Mouse (Mus musculus) spleen, adult 2 months (tissue): ENCODE data around the gene Stx8. TPM values are rescaled to one million over a fixed set of nuclear protein-coding genes. Genes with fewer than 3 reads are reported as not detected.

ENCODE experiments used
- DNase-seq, 2 experiments: peaks; one replicate each; pipeline versions ENCODE4 v3.0.0 to v3.0.0-alpha.2; 2012 to 2021; ENCODE audit warnings: low spot score in 2 of 2, low read depth in 1 of 2
- H3K27ac ChIP-seq: fragments of 200-500 bp; 2 replicates; pipeline ENCODE4 v1.5.1; 2012; ENCODE audit warnings: low read length, inconsistent platforms; ENCODE audit not compliant: insufficient read depth
- H3K27me3 ChIP-seq: fragments of 200-500 bp; 2 replicates; pipeline ENCODE4 v1.6.1; 2012; ENCODE audit warnings: mild to moderate bottlenecking, moderate library complexity, low read length, inconsistent platforms; ENCODE audit not compliant: control insufficient read depth, insufficient read depth
- H3K36me3 ChIP-seq: fragments of 200-500 bp; 2 replicates; pipeline ENCODE4 v1.6.1; 2012; ENCODE audit warnings: mild to moderate bottlenecking, low read length, inconsistent platforms; ENCODE audit not compliant: control insufficient read depth, insufficient read depth
- H3K4me1 ChIP-seq: fragments of 200-500 bp; 2 replicates; pipeline ENCODE4 v1.6.1; 2011; ENCODE audit warnings: inconsistent platforms; ENCODE audit not compliant: control insufficient read depth, insufficient read depth, insufficient read length
- H3K4me3 ChIP-seq: fragments of 200-500 bp; 2 replicates; pipeline ENCODE4 v1.5.1; 2011; ENCODE audit warnings: mild to moderate bottlenecking, inconsistent platforms; ENCODE audit not compliant: insufficient read depth, insufficient read length; ENCODE audit errors: extremely low read depth
- CTCF ChIP-seq: fragments of 200-500 bp; IDR thresholded peaks from 2 replicates; pipeline ENCODE4 v1.5.1; 2011; ENCODE audit warnings: mild to moderate bottlenecking, inconsistent platforms; ENCODE audit not compliant: insufficient read depth, insufficient read length, insufficient replicate concordance; ENCODE audit errors: extremely low read depth
- POLR2A ChIP-seq: fragments of 200-500 bp; IDR thresholded peaks from 2 replicates; pipeline ENCODE4 v1.6.1; 2011; ENCODE audit warnings: low read depth, low read length, inconsistent platforms
- WGBS: fragments of 180-500 bp; shearing (Covaris S2); methylation state at CpG from one replicate; pipeline ENCODE4 v1.1.7; 2018; 5-methylcytosine and 5-hydroxymethylcytosine counted together
- polyA plus RNA-seq: library from polyadenylated mRNA; depleted of rRNA; stranded (reverse); fragments of >200 nt; gene quantifications from 2 replicates; pipeline ENCODE4 v1.2.3, GENCODE M21; 2012

Stx8 gene
- polyA plus RNA-seq, 1 experiment, result 3.2 TPM

DNA sequence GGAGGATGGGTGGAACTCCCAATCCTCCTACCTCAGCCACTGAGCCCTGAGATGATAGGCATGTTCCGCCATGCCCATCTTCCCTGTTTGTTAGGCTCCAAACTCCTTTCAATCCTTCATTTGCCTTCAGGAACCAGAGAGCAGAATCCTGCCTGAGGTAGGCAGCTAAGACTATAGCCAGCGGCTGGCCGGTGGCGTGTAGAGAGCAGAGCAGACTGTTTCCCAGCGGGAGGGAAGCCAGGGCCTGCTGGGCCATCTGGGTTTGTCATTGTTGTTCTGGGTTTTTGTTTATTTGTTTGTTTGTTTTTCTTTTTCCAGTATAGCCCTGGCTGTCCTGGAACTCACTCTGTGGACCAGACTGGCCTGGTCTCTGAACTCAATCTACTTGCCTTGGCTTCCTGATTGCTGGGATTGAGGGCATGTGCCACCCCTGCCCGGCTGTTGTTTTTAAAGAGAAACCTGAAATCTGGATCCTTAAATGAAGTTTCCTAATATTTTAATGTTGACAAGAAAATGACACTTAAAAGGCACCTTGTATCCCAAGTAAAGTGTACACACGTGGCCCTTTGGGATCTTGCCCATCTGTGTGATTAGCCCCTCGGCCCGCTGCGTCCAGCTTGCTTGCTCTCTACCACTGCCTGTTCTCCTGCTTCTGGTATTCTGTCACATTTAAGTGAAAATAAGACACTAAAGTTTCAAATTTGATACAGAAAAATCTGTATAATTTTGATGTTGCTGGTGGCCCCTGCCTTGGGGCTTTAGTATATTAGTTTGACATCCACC is 152.1 kb downstream of the Stx8 start:
- Histone ChIP-seq H3K4me3 (no peak overlapping the region), H3K27me3 (no peaks in the 10 kb centered on the region), H3K36me3 (no peaks in the 10 kb centered on the region), H3K4me1 (no peaks in the 10 kb centered on the region), H3K27ac (no peak overlapping the region)
- WGBS, result 98% methylated on average over 10 of the region's 10 CpGs
- no peak for DNase-seq
- no peak for TF ChIP-seq POLR2A
- no peak for TF ChIP-seq CTCF

GRCm38 (mm10) chr11:68118679-68119078 is 152.7 kb downstream of the Stx8 start:
- 87% methylated on average over 4 of the region's 4 CpGs for WGBS
- DNase-seq, result no peak
- Histone ChIP-seq H3K27ac (no peak overlapping the region), H3K27me3 (no peaks in the 10 kb centered on the region), H3K36me3 (no peaks in the 10 kb centered on the region), H3K4me1 (no peaks in the 10 kb centered on the region), H3K4me3 (no peak overlapping the region)
- no peak for TF ChIP-seq POLR2A
- no peak for TF ChIP-seq CTCF

DNA sequence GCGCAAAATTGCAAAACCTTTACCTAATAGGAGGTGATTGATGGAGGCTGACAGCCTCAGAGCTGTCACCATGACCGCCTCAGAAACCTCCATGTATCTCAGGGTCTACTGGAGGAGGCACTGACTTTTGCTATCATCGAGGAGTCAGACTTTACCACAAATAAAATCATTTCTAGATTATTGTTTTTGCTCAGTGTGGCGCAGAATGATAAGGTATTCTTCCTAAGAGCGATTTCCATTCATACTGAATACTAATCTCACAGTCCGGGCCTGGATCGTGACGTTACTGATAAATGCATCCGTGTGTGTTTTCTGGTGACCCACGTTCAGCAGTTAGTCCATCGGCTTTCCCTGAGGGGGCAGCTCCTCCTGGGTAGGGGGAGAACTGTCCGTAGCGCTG is 153.1 kb downstream of the Stx8 start:
- no peaks in the 10 kb centered on the region for H3K4me1 ChIP-seq
- TF ChIP-seq POLR2A, result no peak
- no peak for TF ChIP-seq CTCF
- no peak overlapping the region for H3K4me3 ChIP-seq
- 83% methylated on average over 13 of the region's 13 CpGs for WGBS
- no peaks in the 10 kb centered on the region for H3K27me3 ChIP-seq
- no peaks in the 10 kb centered on the region for H3K36me3 ChIP-seq
- DNase-seq, result no peak
- H3K27ac ChIP-seq, result no peak overlapping the region

DNA sequence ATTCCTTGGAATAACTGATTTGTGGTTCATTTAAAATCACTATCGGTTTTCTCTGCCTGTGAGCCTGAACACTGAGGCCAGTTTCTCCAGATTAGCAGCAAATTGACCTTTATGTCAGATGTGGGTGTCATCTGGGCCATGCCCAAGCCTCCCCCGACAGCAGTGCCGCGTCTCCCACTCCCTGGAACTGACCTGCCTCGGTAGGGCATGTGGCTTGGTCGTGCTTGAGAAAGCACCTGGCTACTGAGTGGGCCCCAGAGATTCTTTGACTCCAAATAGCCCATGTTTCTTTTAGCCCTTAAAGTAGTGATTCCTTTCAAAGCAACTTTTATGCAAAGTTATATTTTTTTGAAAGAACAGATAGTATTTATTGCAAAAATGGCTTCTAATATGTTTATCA is 155.3 kb downstream of the Stx8 start:
- no peak for DNase-seq
- Histone ChIP-seq H3K36me3 (0 out of 2 replicates have a peak, but pooled peaks cover 2% of the 10 kb centered on the region), H3K4me1 (no peaks in the 10 kb centered on the region), H3K4me3 (no peak overlapping the region), H3K27me3 (no peaks in the 10 kb centered on the region), H3K27ac (no peak overlapping the region)
- 82% methylated on average over 6 of the region's 6 CpGs for WGBS
- no peak for TF ChIP-seq CTCF
- no peak for TF ChIP-seq POLR2A

DNA sequence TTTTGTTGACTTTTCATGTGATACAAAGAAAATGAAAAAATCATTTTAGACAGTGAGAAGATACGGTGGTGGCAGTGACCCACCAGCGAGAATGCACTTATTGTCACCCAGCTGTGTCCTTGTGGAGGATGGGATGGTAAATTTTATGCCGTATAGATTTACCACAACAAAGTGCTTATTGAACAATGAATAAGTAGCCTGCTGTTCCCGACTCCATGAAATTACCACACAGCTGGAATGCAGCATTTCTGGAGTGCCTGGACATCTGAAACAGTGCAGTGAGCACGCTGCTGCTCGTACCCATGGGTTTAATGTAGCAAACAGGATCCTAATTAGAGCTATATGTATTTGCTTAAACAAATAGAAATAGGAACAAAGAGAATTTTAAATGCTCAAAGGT is 155.7 kb downstream of the Stx8 start:
- WGBS, result 82% methylated on average over 6 of the region's 6 CpGs
- Histone ChIP-seq H3K4me3 (no peak overlapping the region), H3K36me3 (0 out of 2 replicates have a peak, but pooled peaks cover 2% of the 10 kb centered on the region), H3K27ac (no peak overlapping the region), H3K4me1 (no peaks in the 10 kb centered on the region), H3K27me3 (no peaks in the 10 kb centered on the region)
- TF ChIP-seq CTCF (no peak), POLR2A (no peak)
- DNase-seq, result no peak

DNA sequence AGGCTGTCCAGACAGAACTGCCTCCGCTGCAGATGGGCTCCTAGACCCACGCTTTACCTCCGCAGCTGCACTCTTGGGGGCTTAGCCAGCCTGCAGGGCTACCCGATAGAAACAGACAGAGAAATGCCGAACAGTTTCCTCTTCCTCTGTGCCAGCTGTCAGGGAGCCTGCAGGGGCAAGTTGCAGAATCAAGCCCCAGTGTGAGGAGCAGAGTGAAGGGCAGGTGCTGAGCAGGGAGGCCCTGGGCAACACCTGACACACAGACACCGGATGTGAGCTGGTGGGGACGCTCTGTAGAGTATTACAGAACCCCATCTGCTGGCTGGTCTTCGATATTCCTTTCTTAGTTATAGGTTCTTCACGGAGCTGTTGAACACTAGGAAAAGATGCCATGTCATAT is 160.1 kb downstream of the Stx8 start:
- Histone ChIP-seq H3K4me1 (no peaks in the 10 kb centered on the region), H3K4me3 (no peak overlapping the region), H3K27ac (no peak overlapping the region), H3K36me3 (0 out of 2 replicates have a peak, but pooled peaks cover 2% of the 10 kb centered on the region), H3K27me3 (no peaks in the 10 kb centered on the region)
- DNase-seq, result no peak
- WGBS, result 30% methylated on average over 9 of the region's 9 CpGs
- TF ChIP-seq POLR2A, result no peak
- TF ChIP-seq CTCF, result no peak

GRCm38 (mm10) chr11:68134494-68134893 is 168.5 kb downstream of the Stx8 start:
- Histone ChIP-seq H3K27ac (no peak overlapping the region), H3K4me1 (no peaks in the 10 kb centered on the region), H3K27me3 (no peaks in the 10 kb centered on the region), H3K36me3 (no peaks in the 10 kb centered on the region; the same call in 1 of the 2 replicates), H3K4me3 (no peak overlapping the region)
- 76% methylated on average over 7 of the region's 7 CpGs for WGBS
- no peak for TF ChIP-seq CTCF
- no peak for TF ChIP-seq POLR2A
- no peak for DNase-seq

GRCm38 (mm10) chr11:68135350-68135749 is 169.4 kb downstream of the Stx8 start:
- H3K36me3 ChIP-seq, result no peaks in the 10 kb centered on the region; the same call in 1 of the 2 replicates
- no peak overlapping the region for H3K4me3 ChIP-seq
- no peak for TF ChIP-seq CTCF
- TF ChIP-seq POLR2A, result no peak
- H3K27me3 ChIP-seq, result no peaks in the 10 kb centered on the region
- H3K27ac ChIP-seq, result no peak overlapping the region
- no peak for DNase-seq
- WGBS, result 30% methylated on average over 9 of the region's 9 CpGs
- no peaks in the 10 kb centered on the region for H3K4me1 ChIP-seq
